Mouse (Mus musculus): ENCODE measurements around the gene Agpat2. TPM values are rescaled to one million over a fixed set of nuclear protein-coding genes. Genes with fewer than 3 reads are reported as not detected.

Gene Agpat2
- polyA plus RNA-seq, 1 experiment, result 19.7 TPM

GRCm38 (mm10) chr2:26586294-26587043 is 17.7 kb downstream of the Agpat2 start, which contains the start of gene Gm20532:
Gm20532 (plus strand) TSS chr2:26586639.
- peak within 1 kb of the TSS; percentile 66 for H3K9ac ChIP-seq (ENCODE audit: low read depth, poor library complexity, severe bottlenecking)
- TF ChIP-seq POLR2A (IDR thresholded peaks at IDR 0.05; ENCODE audit: insufficient read depth, low read length), result peak; percentile 35
- peak; percentile 74 for TF ChIP-seq CTCF (IDR thresholded peaks at IDR 0.05; ENCODE audit: low read depth, low read length)
- 0 out of 2 replicates have a peak, but pooled peaks have one; percentile 28 for TF ChIP-seq EP300 (IDR thresholded peaks at IDR 0.05; ENCODE audit: insufficient read depth, low read depth, low read length)

GRCm38 (mm10) chr2:26585713-26586112 is 18.5 kb downstream of the Agpat2 start:
- H3K9me3 ChIP-seq (replicated peaks; ENCODE audit: control insufficient read depth, insufficient read depth, low read length, poor library complexity, severe bottlenecking), result no peaks in the 10 kb centered on the region
- TF ChIP-seq POLR2A (IDR thresholded peaks at IDR 0.05; ENCODE audit: insufficient read depth, low read length), result no peak
- no peak for TF ChIP-seq EP300 (IDR thresholded peaks at IDR 0.05; ENCODE audit: insufficient read depth, low read depth, low read length)
- no peak for TF ChIP-seq CTCF (IDR thresholded peaks at IDR 0.05; ENCODE audit: low read depth, low read length)
- no peaks in the 10 kb centered on the region for H3K36me3 ChIP-seq (ENCODE audit: control insufficient read depth, insufficient read depth, low read length, poor library complexity, severe bottlenecking)
- H3K4me3 ChIP-seq (ENCODE audit: low read depth, low read length), result no peak overlapping the region
- no peaks in the 10 kb centered on the region for H3K27me3 ChIP-seq (ENCODE audit: control insufficient read depth, insufficient read depth, low read length, poor library complexity, severe bottlenecking)
- no peak overlapping the region for H3K27ac ChIP-seq (ENCODE audit: insufficient read depth, low read length)
- H3K4me1 ChIP-seq (ENCODE audit: control insufficient read depth, insufficient read depth, low read length), result peaks cover 6% of the 10 kb centered on the region
- no peak overlapping the region for H3K9ac ChIP-seq (ENCODE audit: low read depth, poor library complexity, severe bottlenecking)

More at GRCm38 (mm10) chr2:26586294-26587043, 17.7 kb downstream of the Agpat2 start, which contains the start of gene Gm20532:
- H3K4me1 ChIP-seq (ENCODE audit: control insufficient read depth, insufficient read depth, low read length), result peaks cover 6% of the 10 kb centered on the region
- no peaks in the 10 kb centered on the region for H3K36me3 ChIP-seq (ENCODE audit: control insufficient read depth, insufficient read depth, low read length, poor library complexity, severe bottlenecking)
- peak within 1 kb of the TSS; percentile 71 for H3K4me3 ChIP-seq (ENCODE audit: low read depth, low read length)
- H3K9me3 ChIP-seq (replicated peaks; ENCODE audit: control insufficient read depth, insufficient read depth, low read length, poor library complexity, severe bottlenecking), result no peaks in the 10 kb centered on the region
- no peaks in the 10 kb centered on the region for H3K27me3 ChIP-seq (ENCODE audit: control insufficient read depth, insufficient read depth, low read length, poor library complexity, severe bottlenecking)
- no peak within 1 kb of the TSS for H3K27ac ChIP-seq (ENCODE audit: insufficient read depth, low read length)

GRCm38 (mm10) chr2:26583640-26584039 is 20.6 kb downstream of the Agpat2 start:
- Histone ChIP-seq H3K4me3 (ENCODE audit: low read depth, low read length) (no peak overlapping the region), H3K9ac (ENCODE audit: low read depth, poor library complexity, severe bottlenecking) (no peak overlapping the region), H3K27ac (ENCODE audit: insufficient read depth, low read length) (no peak overlapping the region), H3K36me3 (ENCODE audit: control insufficient read depth, insufficient read depth, low read length, poor library complexity, severe bottlenecking) (no peaks in the 10 kb centered on the region), H3K4me1 (ENCODE audit: control insufficient read depth, insufficient read depth, low read length) (peaks cover 6% of the 10 kb centered on the region), H3K27me3 (ENCODE audit: control insufficient read depth, insufficient read depth, low read length, poor library complexity, severe bottlenecking) (no peaks in the 10 kb centered on the region), H3K9me3 (replicated peaks; ENCODE audit: control insufficient read depth, insufficient read depth, low read length, poor library complexity, severe bottlenecking) (no peaks in the 10 kb centered on the region)
- TF ChIP-seq EP300 (IDR thresholded peaks at IDR 0.05; ENCODE audit: insufficient read depth, low read depth, low read length) (no peak), CTCF (IDR thresholded peaks at IDR 0.05; ENCODE audit: low read depth, low read length) (no peak), POLR2A (IDR thresholded peaks at IDR 0.05; ENCODE audit: insufficient read depth, low read length) (no peak)

GRCm38 (mm10) chr2:26582741-26583140 is 21.5 kb downstream of the Agpat2 start:
- Histone ChIP-seq H3K36me3 (ENCODE audit: control insufficient read depth, insufficient read depth, low read length, poor library complexity, severe bottlenecking) (no peaks in the 10 kb centered on the region), H3K9me3 (replicated peaks; ENCODE audit: control insufficient read depth, insufficient read depth, low read length, poor library complexity, severe bottlenecking) (no peaks in the 10 kb centered on the region), H3K27ac (ENCODE audit: insufficient read depth, low read length) (no peak overlapping the region), H3K4me3 (ENCODE audit: low read depth, low read length) (no peak overlapping the region), H3K9ac (ENCODE audit: low read depth, poor library complexity, severe bottlenecking) (no peak overlapping the region), H3K4me1 (ENCODE audit: control insufficient read depth, insufficient read depth, low read length) (peaks cover 2% of the 10 kb centered on the region), H3K27me3 (ENCODE audit: control insufficient read depth, insufficient read depth, low read length, poor library complexity, severe bottlenecking) (no peaks in the 10 kb centered on the region)
- TF ChIP-seq EP300 (IDR thresholded peaks at IDR 0.05; ENCODE audit: insufficient read depth, low read depth, low read length) (no peak), CTCF (IDR thresholded peaks at IDR 0.05; ENCODE audit: low read depth, low read length) (no peak), POLR2A (IDR thresholded peaks at IDR 0.05; ENCODE audit: insufficient read depth, low read length) (no peak)

- H3K36me3 ChIP-seq (ENCODE audit: control insufficient read depth, insufficient read depth, low read length, poor library complexity, severe bottlenecking), result no peaks in the 10 kb centered on the region
- no peak overlapping the region for H3K9ac ChIP-seq (ENCODE audit: low read depth, poor library complexity, severe bottlenecking)
- no peak overlapping the region for H3K27ac ChIP-seq (ENCODE audit: insufficient read depth, low read length)
- H3K27me3 ChIP-seq (ENCODE audit: control insufficient read depth, insufficient read depth, low read length, poor library complexity, severe bottlenecking), result no peaks in the 10 kb centered on the region
- TF ChIP-seq CTCF (IDR thresholded peaks at IDR 0.05; ENCODE audit: low read depth, low read length) (no peak), POLR2A (IDR thresholded peaks at IDR 0.05; ENCODE audit: insufficient read depth, low read length) (peak; percentile 46)
- H3K9me3 ChIP-seq (replicated peaks; ENCODE audit: control insufficient read depth, insufficient read depth, low read length, poor library complexity, severe bottlenecking), result no peaks in the 10 kb centered on the region
- H3K4me1 ChIP-seq (ENCODE audit: control insufficient read depth, insufficient read depth, low read length), result peaks cover 2% of the 10 kb centered on the region
- peak overlapping the region; percentile 67 for H3K4me3 ChIP-seq (ENCODE audit: low read depth, low read length)
These were observed 22.0 kb downstream of the Agpat2 start for GRCm38 (mm10) chr2:26582203-26582602.

GRCm38 (mm10) chr2:26580751-26581150 is 23.5 kb downstream of the Agpat2 start:
- no peak for TF ChIP-seq EP300 (IDR thresholded peaks at IDR 0.05; ENCODE audit: insufficient read depth, low read depth, low read length)
- no peak for TF ChIP-seq CTCF (IDR thresholded peaks at IDR 0.05; ENCODE audit: low read depth, low read length)
- no peak for TF ChIP-seq POLR2A (IDR thresholded peaks at IDR 0.05; ENCODE audit: insufficient read depth, low read length)
- no peaks in the 10 kb centered on the region for H3K9me3 ChIP-seq (replicated peaks; ENCODE audit: control insufficient read depth, insufficient read depth, low read length, poor library complexity, severe bottlenecking)
- H3K27me3 ChIP-seq (ENCODE audit: control insufficient read depth, insufficient read depth, low read length, poor library complexity, severe bottlenecking), result no peaks in the 10 kb centered on the region
- no peak overlapping the region for H3K9ac ChIP-seq (ENCODE audit: low read depth, poor library complexity, severe bottlenecking)
- H3K27ac ChIP-seq (ENCODE audit: insufficient read depth, low read length), result no peak overlapping the region
- no peaks in the 10 kb centered on the region for H3K36me3 ChIP-seq (ENCODE audit: control insufficient read depth, insufficient read depth, low read length, poor library complexity, severe bottlenecking)
- no peak overlapping the region for H3K4me3 ChIP-seq (ENCODE audit: low read depth, low read length)
- H3K4me1 ChIP-seq (ENCODE audit: control insufficient read depth, insufficient read depth, low read length), result peaks cover 5% of the 10 kb centered on the region
